Mouse (Mus musculus) spleen, postnatal 4 days (tissue): Measurements from ENCODE around the gene Setd3.

Experiments used
- DNase-seq, 2 experiments: peaks; one replicate each; pipeline ENCODE4 v3.0.0; 2022; ENCODE audit warnings: low spot score in 2 of 2

Setd3 gene

DNA sequence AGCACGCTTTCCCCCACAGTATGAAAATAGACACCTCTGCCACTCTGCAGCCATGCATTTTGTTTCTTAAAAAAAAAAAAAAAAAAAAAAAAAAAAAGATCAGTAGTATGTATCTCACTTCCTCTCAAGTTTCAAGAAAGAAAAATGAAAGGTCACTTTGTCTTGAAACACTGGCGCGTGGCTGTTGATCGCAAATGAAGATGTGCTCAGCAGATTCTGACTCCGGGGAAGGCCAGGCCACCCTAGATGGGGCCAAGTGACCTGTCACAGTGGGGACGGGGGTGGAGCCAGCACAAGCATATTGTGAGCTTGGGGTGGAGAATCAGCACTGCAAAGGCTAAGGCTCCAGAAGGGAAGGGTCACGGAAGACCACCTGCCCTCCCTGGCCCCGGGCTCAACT lies 24.8 kb upstream of the Setd3 start:
- no peak for DNase-seq

DNA sequence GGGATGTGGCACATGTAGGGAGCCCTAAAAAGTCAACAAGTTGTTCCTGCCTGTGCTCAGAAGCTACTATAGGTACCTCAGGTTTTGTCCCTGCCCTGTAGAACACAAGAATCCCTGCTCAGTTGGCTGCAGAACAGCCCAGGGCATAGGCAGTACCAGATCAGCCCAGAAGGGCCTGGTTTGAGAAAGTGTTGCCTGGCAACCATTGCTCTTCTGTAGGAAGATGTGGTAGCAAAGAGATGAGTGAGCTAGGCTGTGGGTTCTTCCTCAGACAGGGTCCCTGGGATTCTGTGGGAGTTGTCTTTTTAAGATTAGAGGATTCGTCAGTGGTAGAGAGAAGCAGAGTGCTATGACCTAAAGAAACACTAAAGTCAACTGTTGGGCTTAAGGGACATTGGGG lies 21.0 kb upstream of the Setd3 start:
- no peak for DNase-seq

DNA sequence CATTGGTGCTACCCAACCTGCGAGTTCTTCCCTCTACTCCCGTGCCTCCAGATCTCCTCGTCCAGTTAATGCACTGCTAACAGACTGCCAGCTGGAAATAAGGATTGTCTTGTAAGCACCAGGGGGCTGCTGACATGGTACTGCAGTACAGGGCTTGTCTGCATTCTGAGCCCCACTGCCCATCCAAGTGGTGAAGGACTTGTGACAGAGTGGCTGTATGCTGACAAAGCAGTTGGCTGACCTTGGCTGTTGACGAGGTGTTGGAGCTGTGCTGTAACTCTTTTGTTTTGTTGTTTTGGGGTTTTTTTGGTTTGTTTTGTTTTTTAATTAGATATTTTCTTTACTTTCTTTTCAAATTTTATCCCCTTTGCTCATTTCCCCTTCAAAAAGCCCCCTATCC lies 19.3 kb upstream of the Setd3 start:
- DNase-seq, result no peak

GRCm38 (mm10) chr12:108195761-108196160 lies 16.6 kb upstream of the Setd3 start:
- DNase-seq, result no peak

DNA sequence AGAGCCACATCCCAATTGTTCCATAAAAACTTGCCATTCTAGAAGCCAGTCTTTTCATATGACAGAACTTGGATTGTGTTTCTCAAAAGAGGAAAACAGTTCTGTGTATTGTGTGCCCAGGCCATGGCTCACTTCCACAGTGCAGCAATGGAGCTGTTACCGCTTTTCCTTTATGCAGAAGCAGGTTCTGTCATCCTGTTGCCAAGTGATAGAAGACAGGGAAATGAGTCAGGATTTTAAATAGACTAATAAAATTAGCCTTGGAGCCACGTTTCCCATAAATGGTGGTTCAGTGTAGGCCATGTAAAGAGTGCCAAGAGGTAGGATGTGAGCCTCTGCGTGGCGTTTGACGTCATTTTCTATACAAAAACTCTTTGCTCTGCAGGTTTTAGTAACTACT lies 14.8 kb upstream of the Setd3 start:
- DNase-seq, result no peak

- no peak for DNase-seq
Measured at GRCm38 (mm10) chr12:108187541-108188091, 8.5 kb upstream of the Setd3 start.

GRCm38 (mm10) chr12:108181716-108182115 lies 2.6 kb upstream of the Setd3 start:
- no peak for DNase-seq

DNA sequence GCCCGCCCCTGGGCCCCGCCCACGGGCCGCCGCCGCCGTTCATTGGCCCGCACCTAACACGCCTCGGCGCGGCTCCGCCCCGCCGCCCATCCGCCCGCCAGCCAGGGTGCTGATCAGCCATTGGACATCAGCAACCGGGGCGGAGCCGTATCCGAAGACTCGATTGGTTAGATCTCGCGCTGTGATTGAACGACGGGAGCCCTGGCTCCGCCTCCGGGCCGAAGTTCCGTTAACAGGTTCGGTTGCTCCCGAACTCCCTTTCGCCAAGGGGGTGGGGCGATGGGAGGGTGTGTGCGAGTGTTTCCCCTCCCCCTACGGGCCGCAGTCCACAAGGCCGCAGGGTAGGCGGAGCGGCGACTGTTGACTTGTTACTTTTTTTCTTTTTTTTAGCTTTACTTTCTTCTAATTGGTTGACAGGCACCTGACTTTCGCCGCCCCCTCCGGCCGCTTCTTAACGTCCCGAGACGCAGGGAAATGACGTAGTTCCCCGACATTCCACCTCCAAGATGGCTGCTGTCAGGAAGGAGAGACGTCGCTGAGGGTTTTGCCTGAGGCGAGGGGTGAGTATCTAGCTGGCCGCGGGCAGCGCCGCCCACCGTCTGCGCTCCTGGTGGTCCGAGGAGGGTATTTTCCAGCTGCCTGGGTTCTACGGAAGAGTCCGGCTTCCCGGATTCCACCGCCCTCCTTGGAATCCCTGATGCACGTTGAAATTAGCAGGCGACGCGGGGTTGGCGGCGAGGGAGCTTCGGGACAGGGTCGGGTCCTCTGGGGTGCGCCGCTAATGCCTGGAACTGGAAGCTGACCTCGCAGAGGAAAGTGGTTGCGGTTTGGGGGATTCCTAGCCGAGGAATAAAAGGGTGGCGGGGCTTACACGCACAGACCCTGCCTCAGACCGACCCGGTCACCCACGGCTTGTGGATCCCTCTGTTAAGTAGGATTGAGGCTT lies 480 bp upstream of the Setd3 start, which contains the start of gene Ccnk:
TSS of gene Ccnk (plus strand) at position 259 of the 946 bp plus-strand sequence.
- DNase-seq, result peak; percentile 98

DNA sequence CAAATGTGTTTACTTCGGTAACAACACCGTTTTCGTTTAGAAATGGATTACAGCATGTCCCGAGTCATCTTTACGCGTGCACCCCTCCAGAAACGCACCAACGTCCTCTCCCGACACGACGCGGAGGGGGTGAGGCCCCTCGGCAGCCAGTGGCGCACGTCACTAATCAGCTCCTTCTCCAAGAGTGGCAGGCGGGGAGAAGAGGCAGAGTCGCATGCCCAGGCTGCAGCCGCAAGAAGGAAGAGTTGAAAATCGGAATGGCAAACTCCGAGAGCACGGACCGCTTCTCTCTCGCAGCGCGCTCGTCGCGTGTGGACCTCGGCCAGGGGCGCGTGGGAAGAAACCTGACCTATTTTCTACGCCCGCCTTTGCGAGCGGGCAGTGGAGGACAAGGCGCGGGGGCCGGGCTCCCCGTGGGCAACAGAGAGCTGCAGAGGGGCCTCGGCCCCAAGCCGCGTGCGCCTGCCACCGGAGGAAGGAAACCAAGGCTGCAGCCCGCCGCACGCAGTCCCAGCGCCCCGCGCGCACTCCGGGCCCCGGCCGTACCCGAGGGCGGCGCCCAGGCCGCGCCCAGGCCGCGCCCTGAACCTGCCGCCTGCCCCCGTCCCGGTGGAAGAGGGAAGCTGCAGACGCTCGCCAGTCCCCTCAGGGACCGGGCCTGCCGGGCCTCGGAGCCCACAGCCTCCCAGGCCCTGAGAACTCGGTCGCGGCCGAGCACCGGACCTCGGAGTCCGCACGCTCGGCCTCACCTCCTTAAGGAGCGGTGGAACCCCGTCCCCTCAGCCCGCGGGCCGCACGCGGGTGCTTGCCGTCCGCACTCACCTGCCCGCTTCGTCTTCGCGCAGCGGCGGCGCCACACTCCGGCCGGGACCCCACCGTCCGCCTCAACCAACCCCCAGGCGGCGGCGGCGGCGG lies 526 bp downstream of the Setd3 start:
- DNase-seq, result peak; percentile 75 to 89

DNA sequence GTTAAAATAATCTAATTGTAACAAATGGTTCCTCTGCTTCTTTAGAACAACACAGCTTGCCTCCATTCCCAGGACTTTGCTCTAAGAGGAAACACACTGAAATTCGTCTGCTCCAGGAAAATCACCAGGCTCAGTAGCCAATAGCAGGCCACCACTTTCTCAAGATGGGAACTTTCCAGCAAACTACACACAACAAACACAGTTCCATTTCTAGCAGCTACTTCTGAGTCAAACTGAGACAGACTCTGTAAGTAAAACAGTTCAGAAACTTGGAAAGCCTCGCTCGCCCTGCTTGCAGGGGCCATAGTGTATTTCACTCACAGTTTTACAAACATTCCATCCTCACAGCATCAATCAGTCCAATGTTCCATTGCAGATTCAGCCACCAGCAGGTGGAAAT lies 2.7 kb downstream of the Setd3 start:
- DNase-seq, result no peak

DNA sequence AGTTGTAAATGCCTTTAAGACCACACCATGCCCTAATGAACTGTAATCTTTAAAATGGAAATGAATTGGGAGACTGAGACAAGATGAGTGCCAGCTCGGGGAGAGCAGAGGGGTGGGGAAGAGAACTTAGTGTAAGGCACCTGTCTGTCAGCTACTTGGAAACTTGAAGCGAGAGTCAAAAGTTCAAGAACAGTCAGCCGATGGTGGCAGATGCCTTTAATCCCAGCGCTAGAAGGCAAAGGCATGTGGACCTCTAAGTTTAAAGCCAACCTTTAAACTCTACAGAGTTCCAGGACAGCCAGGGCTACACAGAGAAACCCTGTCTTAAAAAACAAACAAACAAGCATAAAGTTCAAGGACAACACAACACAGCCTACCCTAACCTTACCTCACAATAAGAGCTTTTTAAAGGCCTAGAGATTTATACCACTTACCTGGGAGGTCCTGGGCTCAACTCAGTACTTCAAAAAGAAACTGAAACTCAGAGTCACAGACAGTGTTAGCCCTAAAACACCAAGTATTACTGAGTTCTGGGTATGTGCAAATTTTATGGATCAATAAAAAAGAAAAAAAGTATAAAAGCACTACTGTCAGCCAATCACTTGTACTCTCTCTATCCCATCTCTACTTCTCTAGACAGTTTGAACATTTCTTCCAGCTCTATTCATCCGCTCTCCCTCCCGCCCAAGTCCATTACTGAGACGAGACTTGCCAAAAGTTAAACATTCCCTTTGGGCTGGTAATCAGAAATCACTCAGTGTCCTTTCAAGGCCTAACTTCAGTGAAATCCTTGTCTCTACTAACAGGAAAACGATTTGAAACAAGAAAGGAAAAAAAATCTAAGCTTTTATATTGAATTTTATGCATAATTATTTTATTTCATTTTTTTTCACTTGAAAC lies 4.3 kb downstream of the Setd3 start:
- no peak for DNase-seq

DNA sequence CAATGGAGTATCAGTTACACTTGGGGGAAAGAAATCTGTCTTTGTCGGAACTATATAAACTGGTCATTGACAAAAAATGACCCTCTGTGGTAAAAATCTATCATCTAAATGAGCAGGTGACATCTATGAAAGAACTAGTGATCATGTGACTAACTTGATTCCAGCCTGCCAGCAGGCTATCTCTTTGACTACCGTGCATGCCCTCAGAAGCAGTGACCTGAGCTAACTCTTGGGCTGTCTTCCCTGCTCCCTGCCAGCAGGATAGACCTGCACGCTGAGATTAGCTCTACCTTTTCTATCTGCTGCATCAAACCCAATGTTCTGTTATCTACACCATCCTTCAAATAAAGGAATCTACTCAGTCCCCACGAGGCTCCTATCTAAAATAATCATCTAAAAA lies 6.5 kb downstream of the Setd3 start:
- DNase-seq, result no peak

DNA sequence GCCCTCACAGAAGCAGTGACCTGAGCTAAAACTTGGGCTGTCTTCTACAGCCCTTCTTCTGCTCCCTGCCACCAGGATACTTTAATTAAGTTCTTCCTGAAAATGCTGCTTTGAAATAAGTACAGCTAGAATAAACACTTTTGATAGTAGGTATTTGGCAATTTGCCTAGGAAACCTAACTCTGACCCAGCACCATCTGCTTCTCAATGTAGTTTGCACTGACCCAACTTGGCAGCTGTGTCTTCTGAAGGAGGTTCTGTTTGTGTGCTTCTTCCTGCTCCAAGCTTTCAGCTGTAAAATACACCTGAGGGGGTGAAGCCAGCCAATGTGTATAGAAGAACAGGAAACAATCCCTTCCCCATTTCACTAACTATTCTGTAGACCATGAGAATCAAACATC lies 7.8 kb downstream of the Setd3 start:
- no peak for DNase-seq

GRCm38 (mm10) chr12:108170467-108170866 lies 8.6 kb downstream of the Setd3 start:
- no peak for DNase-seq

DNA sequence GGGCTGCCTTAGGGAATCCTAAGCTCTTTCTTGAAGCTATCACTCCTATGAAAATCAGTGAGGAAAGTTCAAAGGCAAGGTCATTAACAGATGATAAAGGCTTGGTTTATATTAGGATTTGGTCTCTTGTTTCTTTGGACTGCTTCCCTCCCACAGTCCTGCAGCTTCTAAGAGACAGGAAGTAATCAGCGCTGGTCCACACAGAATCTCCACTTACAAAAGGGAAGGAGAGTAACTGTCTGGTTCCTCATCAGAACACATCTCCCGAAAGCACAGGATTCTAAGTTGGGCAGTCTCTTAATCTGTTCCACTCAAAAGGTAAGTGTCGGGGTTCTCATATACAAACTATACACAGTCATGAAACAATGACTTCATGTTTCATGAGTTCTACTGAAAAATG lies 10.2 kb downstream of the Setd3 start:
- no peak for DNase-seq

DNA sequence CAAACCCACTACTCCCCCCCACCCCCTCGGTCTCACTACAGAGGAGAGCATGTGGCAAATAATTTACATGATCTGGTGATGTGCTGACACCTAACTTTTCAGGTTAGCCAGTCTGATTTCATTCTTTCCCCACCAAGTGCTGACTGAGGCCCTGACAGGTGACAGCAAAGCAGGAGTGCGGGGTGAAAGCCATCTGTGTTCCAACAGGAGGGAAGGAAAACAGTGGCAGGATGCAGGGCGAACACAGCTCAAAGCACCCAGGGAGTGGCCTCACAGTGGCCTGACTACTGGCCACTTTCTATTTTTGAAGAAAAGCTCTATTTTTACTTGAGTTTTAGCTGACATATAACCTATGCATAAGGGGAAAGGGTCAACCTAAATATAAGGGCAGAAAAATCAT lies 15.4 kb downstream of the Setd3 start:
- DNase-seq, result no peak

GRCm38 (mm10) chr12:108162036-108162435 lies 17.1 kb downstream of the Setd3 start:
- DNase-seq, result no peak

DNA sequence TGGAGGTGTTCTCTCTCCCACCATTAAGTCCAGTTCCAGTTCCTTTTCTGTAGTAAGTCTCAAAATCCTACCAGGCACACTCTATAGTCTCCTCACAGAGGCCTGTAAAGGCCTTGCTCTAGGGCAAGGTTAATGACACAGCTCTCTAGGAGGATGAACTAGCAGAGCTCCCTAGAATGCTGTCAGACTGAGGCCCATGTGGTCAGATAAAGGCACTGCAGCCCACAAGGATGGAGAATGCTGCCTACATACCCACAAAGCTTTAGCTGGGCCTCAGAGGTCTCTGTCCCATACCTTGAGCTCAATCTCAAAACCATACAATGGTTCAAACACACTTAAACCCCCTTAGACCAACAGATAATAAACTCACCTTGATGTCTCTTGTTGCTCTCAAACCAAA lies 19.3 kb downstream of the Setd3 start:
- no peak for DNase-seq

- no peak for DNase-seq
Measured at GRCm38 (mm10) chr12:108152743-108153142, 26.4 kb downstream of the Setd3 start.

GRCm38 (mm10) chr12:108149764-108150163 lies 29.4 kb downstream of the Setd3 start:
- no peak for DNase-seq

- DNase-seq, result no peak
Measured at GRCm38 (mm10) chr12:108145198-108145597, 33.9 kb downstream of the Setd3 start.
